Mouse (Mus musculus) small intestine, adult 2 months (tissue): ENCODE data around the gene Eid1. TPM values are rescaled to one million over a fixed set of nuclear protein-coding genes. Genes with fewer than 3 reads are reported as not detected.

Source experiments
- H3K27ac ChIP-seq: fragments of 200-500 bp; 2 replicates; pipeline ENCODE4 v1.5.1; 2012; ENCODE audit warnings: low read depth, low read length, control low read depth, inconsistent platforms; ENCODE audit not compliant: insufficient read depth
- H3K27me3 ChIP-seq: fragments of 200-500 bp; 2 replicates; pipeline ENCODE4 v1.6.1; 2012; ENCODE audit warnings: mild to moderate bottlenecking, moderate library complexity, low read length, inconsistent platforms; ENCODE audit not compliant: control insufficient read depth, insufficient read depth
- H3K36me3 ChIP-seq: fragments of 200-500 bp; 2 replicates; pipeline ENCODE4 v1.6.1; 2012; ENCODE audit warnings: mild to moderate bottlenecking, low read length, control low read depth, inconsistent platforms; ENCODE audit not compliant: control insufficient read depth, insufficient read depth
- H3K4me1 ChIP-seq: fragments of 200-500 bp; 2 replicates; pipeline ENCODE4 v1.6.1; 2012; ENCODE audit warnings: low read length, inconsistent platforms, mixed read lengths; ENCODE audit not compliant: control insufficient read depth, insufficient read depth, insufficient read length
- H3K4me3 ChIP-seq: fragments of 200-500 bp; 2 replicates; pipeline ENCODE4 v1.5.1; 2012; ENCODE audit warnings: low read depth, mild to moderate bottlenecking, control low read depth, inconsistent platforms, low read length, moderate library complexity
- CTCF ChIP-seq: fragments of 200-500 bp; IDR thresholded peaks from 2 replicates; pipeline ENCODE4 v1.5.1; 2012; ENCODE audit warnings: low read depth, mild to moderate bottlenecking, control low read depth, inconsistent platforms, low read length, moderate library complexity, mixed read lengths; ENCODE audit not compliant: insufficient replicate concordance, insufficient read length; ENCODE audit errors: extremely low read depth
- POLR2A ChIP-seq: fragments of 200-500 bp; IDR thresholded peaks from 2 replicates; pipeline ENCODE4 v1.6.1; 2012; ENCODE audit warnings: low read depth, mild to moderate bottlenecking, control low read depth, inconsistent platforms, low read length, moderate library complexity
- WGBS: fragments of 180-500 bp; shearing (Covaris S2); methylation state at CpG from one replicate; pipeline ENCODE4 v1.1.7; 2018; 5-methylcytosine and 5-hydroxymethylcytosine counted together
- polyA plus RNA-seq: library from polyadenylated mRNA; depleted of rRNA; stranded (reverse); fragments of >200 nt; gene quantifications from 2 replicates; pipeline ENCODE4 v1.2.3, GENCODE M21; 2012

Gene Eid1
- polyA plus RNA-seq, 1 experiment: 5.3 TPM

DNA sequence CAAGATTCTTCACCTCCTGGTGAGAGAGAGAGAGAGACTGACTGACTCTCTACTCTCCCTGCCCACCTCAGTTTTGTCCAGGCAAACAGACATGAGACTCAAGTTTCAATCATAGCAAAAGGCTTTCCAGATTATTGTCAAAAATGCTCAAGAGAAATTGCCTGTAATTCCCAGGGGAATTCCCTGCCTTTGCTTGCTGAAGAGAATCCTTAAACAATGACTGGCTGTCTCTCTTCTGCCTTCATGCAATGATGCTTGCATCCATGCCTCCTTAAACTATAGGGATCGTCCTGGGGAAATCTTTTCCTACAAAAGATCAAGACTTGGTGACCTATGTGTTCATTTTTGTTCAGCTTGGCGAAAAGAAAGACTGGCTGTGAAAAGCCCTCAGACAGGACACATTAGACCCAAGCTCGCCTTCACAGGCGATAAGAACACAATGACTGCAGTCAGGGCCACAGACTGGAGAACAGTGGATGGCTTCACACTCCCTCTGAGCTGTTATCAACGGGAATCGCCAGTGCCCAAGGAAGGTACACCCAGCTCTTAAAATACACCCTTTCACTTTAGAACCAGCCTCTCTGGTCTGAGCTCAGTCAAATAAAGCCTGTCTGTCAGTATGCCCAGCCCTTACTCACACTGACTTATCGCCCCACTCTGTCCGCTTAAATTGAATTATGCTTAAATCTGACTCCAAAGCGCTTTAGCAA is 12.7 kb downstream of the Eid1 start:
- 66% methylated on average over 9 of the region's 9 CpGs for WGBS
- Histone ChIP-seq H3K36me3 (no peaks in the 10 kb centered on the region), H3K27me3 (no peaks in the 10 kb centered on the region), H3K27ac (no peak overlapping the region), H3K4me1 (no peaks in the 10 kb centered on the region), H3K4me3 (no peak overlapping the region)
- TF ChIP-seq CTCF: no peak
- TF ChIP-seq POLR2A: no peak

DNA sequence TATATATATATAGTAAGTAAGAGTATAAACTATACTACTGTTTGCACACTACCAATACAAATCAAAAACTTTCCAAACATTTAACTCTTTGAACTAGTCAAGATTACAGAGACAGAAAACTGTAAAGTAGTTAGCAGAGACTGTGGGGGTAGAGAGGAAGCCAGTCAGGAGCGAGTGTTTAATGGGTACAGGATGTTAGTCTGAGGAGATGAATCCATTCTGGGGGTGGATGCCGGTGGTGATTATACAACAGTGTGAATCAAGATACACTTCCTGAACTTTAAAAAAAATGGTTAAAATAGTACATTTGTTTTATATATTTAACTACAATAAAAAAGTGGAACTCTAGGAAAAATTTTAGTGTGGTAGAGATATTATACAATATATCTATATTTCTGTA is 19.1 kb downstream of the Eid1 start:
- Histone ChIP-seq H3K27ac (no peak overlapping the region), H3K4me3 (no peak overlapping the region), H3K36me3 (no peaks in the 10 kb centered on the region), H3K4me1 (peaks cover 2% of the 10 kb centered on the region; the same call in 1 of the 2 replicates), H3K27me3 (no peaks in the 10 kb centered on the region)
- WGBS: 60% methylated on average over 2 of the region's 2 CpGs
- no peak for TF ChIP-seq CTCF
- TF ChIP-seq POLR2A: no peak

DNA sequence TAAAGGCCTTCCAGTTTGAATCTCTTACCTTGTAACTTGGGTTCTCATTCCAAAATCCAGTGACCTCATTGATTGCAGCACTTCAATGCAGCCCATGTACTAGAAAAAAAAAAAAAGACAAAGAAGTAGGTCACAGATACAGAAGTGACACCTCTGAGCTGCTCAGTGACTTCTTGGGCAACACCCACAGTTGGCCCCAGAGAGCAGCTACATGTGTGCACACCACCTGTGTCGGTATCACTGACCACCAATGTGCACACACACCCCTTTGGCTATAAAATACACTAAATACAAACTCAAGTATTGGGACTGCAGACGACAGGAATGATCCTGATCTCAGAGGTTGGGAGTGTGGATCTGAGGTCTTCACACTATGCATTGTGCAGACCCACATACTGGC is 21.9 kb downstream of the Eid1 start:
- 67% methylated on average over 2 of the region's 2 CpGs for WGBS
- Histone ChIP-seq H3K27me3 (no peaks in the 10 kb centered on the region), H3K4me3 (no peak overlapping the region), H3K27ac (no peak overlapping the region), H3K36me3 (no peaks in the 10 kb centered on the region), H3K4me1 (peaks cover 2% of the 10 kb centered on the region; the same call in 1 of the 2 replicates)
- TF ChIP-seq CTCF (no peak), POLR2A (no peak)

DNA sequence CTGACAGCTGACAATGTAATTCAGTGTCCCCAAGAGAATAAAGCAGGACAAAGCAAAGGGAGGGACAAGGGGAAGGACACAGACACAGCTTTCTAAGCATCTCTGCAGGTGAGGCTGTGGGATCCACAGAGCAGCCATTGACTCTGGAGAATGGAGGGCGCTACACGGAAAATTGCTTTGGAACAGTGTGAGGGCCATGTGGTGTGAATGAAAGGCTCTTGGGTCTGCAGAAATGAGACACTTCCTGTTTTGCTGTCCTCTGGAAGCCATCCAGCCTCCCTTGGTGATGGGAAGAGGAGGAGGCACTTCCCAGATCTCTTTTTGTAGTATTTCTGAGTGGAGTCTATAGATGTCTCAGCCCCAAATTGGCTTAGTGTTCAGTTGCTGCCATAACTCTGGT is 23.3 kb downstream of the Eid1 start:
- Histone ChIP-seq H3K27me3 (no peaks in the 10 kb centered on the region), H3K4me3 (no peak overlapping the region), H3K4me1 (peaks cover 2% of the 10 kb centered on the region; the same call in 1 of the 2 replicates), H3K36me3 (no peaks in the 10 kb centered on the region), H3K27ac (no peak overlapping the region)
- WGBS: 72% methylated on average over 2 of the region's 2 CpGs
- TF ChIP-seq POLR2A (no peak), CTCF (no peak)

DNA sequence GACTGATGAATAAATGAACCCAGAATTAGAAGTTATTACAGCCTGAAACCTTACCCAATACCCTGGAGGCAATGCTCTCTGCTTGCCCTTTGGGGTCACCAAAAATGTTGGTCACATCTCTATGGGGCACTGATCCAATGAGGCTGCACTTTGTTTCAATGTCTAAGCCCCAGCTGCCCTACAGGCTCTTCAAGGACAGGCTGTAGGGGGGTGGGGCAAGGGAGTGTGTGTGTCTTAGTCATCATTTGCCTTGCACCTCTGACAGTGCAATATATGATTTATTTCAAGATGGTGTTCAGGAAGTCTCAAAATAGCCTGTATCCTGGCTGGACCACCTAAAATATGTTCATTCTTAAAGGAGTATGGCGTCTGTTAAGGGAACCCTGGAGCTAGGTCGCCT is 28.7 kb downstream of the Eid1 start:
- H3K4me3 ChIP-seq: no peak overlapping the region
- no peaks in the 10 kb centered on the region for H3K4me1 ChIP-seq
- H3K36me3 ChIP-seq: no peaks in the 10 kb centered on the region
- no peak overlapping the region for H3K27ac ChIP-seq
- TF ChIP-seq CTCF: no peak
- no peak for TF ChIP-seq POLR2A
- 86% methylated on average over 2 of the region's 2 CpGs for WGBS
- H3K27me3 ChIP-seq: no peaks in the 10 kb centered on the region

DNA sequence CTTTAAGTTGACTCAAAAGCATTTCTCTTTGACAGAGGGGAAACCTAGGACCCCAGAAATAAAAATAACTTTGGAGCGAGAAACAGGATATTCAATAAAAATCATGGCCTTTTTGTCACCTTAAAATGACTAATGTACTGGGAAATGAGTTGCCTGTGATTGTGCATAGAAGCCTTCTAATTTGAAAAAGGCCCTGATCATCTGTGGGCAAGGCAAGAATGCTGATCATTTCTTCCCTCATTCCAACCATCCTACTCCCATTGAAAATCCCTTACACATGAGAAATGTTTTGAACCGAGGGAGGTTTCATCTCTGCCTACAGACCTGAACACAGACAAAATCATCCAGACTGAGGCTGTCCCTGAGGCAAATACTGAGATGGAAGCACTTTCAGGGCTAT is 30.0 kb downstream of the Eid1 start:
- Histone ChIP-seq H3K36me3 (no peaks in the 10 kb centered on the region), H3K27me3 (no peaks in the 10 kb centered on the region), H3K4me1 (no peaks in the 10 kb centered on the region), H3K4me3 (no peak overlapping the region), H3K27ac (no peak overlapping the region)
- TF ChIP-seq POLR2A: no peak
- TF ChIP-seq CTCF: no peak
- WGBS: 86% methylated on average over 2 of the region's 2 CpGs

DNA sequence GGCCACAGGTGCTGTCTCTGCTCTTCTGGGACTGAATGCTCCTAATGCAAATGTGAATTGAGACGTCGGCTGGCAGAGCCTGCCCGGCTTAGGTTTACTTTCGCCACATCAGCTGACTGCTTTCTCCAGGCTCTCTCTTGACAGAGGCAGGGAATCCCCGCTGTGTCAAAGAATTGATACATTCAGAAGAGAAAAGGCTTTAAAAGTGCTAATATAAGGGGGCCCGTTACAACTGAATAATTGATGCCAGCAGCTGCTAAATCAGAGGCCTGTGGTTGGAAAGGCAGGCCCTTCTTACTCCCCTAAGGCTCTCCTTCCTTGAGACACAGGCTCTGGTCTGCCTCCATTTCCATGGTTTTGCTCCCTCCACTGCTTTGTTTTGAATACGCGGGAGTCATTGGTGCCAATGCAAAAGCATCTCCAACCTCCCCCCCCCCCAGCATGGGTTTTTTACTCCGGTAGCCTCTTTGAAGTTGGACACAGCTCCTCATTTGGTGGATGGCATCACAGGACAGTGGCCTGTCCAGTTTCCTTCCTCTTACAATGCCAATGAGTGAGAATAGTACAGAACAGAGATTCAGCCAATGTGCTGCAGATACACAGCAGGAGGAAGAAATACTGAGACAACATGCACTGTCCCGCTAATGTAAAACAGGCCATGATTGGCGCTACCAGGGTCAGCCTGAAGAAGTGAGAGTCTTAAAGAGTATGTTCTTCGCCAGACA is 32.2 kb downstream of the Eid1 start:
- H3K27ac ChIP-seq: no peak overlapping the region
- H3K4me1 ChIP-seq: no peaks in the 10 kb centered on the region
- H3K27me3 ChIP-seq: no peaks in the 10 kb centered on the region
- TF ChIP-seq POLR2A (no peak), CTCF (no peak)
- WGBS: 68% methylated on average over 12 of the region's 12 CpGs
- no peak overlapping the region for H3K4me3 ChIP-seq
- no peaks in the 10 kb centered on the region for H3K36me3 ChIP-seq
